Mouse (Mus musculus): ENCODE results near the gene Gm17577.
"Not testable (repeated sequence)": the region's sequence is repeated elsewhere in the genome, so short reads cannot be mapped to it uniquely, and the experiment has no call there.

The Gm17577 gene

GRCm38 (mm10) chrX:123246807-123247206 is at the start of gene Gm17577:
Gm17577 (minus strand) TSS chrX:123246907.
- DNase-seq (ENCODE audit: low spot score in 2 of 2), result not testable (repeated sequence)

DNA sequence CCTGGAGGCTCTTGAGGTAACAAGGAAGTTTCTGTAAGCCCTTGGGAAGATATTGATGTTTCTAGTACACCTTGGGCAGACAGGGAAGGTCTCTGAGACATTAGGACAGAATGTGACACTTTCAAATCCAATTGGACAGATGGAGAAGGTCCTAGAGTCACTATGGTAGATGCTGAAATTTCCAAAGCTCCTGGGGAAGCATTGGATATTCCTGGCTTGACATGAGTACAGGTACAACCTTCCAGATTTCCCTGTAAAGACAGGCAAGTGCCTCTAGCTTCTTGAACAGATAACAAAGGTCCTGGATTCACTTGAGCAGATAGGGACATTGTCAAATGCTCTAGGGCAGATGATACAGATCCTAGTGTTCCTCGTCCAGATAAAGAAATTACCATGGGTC is 24.3 kb downstream of the Gm17577 start, which contains the start of gene Srsx:
Gene Srsx, minus strand, starts transcription at position 101 of the 400 bp plus-strand sequence.
- not testable (repeated sequence) for DNase-seq (ENCODE audit: low spot score in 2 of 2)
